ENCODE assay signal across 10 mouse cellular contexts in genomic region chr6:131385469-131385868, GRCm38 (mm10). TPM values are rescaled to one million over a fixed set of nuclear protein-coding genes. Genes with fewer than 3 reads are reported as not detected.
DNase-seq lines count a peak whose midpoint lies in the region; ATAC-seq and TF ChIP-seq lines count a peak whose summit lies in the region.
"Had no signal": no experiment of that assay in that cellular context is flagged by ENCODE, and none has a peak within 500 bp of the region (broad histone marks: within the 10 kb centered on the region; RNA-seq: fewer than 3 reads in every experiment).

No protein-coding gene starts in this region.

- TF ChIP-seq POLR2A in myocyte (IDR thresholded peaks at IDR 0.05; ENCODE audit: insufficient read length, low read depth) = no peak

- no peak overlapping the region for H3K27ac ChIP-seq in heart, embryonic 10.5 days
- H3K27ac ChIP-seq in limb, embryonic 13.5 days = no peak overlapping the region
- no peak overlapping the region for H3K27ac ChIP-seq in limb, embryonic 10.5 days
- H3K27ac ChIP-seq: forebrain, embryonic 12.5 days had no signal

- DNase-seq in heart, adult 11 months = peak; percentile 37
- no peak for DNase-seq in heart, embryonic 10.5 days (ENCODE audit: low spot score)
- DNase-seq in limb, embryonic 10.5 days (ENCODE audit: low spot score) = no peak
- DNase-seq in adipocyte (ENCODE audit: low spot score) = peak; percentile 32
- no peak for DNase-seq in adrenal gland, postnatal 25 days
- DNase-seq in cerebellum, postnatal 36 days = no peak
- DNase-seq: kidney, adult 11 months had no signal

- peaks cover 9% of the 10 kb centered on the region for H3K36me3 ChIP-seq in heart, embryonic 10.5 days
- H3K36me3 ChIP-seq in limb, embryonic 13.5 days = peaks cover under 1% of the 10 kb centered on the region; the same call in 1 of the 2 replicates
- H3K36me3 ChIP-seq in limb, embryonic 10.5 days = peaks cover 16% of the 10 kb centered on the region
- H3K36me3 ChIP-seq in myocyte (ENCODE audit: control insufficient read depth, insufficient read depth) = peaks cover 13% of the 10 kb centered on the region

- H3K9ac ChIP-seq in limb, embryonic 13.5 days = no peak overlapping the region
- H3K9ac ChIP-seq: forebrain, embryonic 12.5 days had no signal

- H3K27me3 ChIP-seq in heart, embryonic 10.5 days (ENCODE audit: insufficient read depth, poor library complexity, severe bottlenecking) = no peaks in the 10 kb centered on the region
- no peaks in the 10 kb centered on the region for H3K27me3 ChIP-seq in limb, embryonic 13.5 days
- peaks cover 7% of the 10 kb centered on the region; the same call in 1 of the 2 replicates for H3K27me3 ChIP-seq in limb, embryonic 10.5 days (ENCODE audit: low read depth, poor library complexity, severe bottlenecking)
- no peaks in the 10 kb centered on the region for H3K27me3 ChIP-seq in myocyte (ENCODE audit: control insufficient read depth, insufficient read depth, insufficient read length)

- 93% methylated on average over 1 of the region's 1 CpGs for WGBS in heart, embryonic 10.5 days
- WGBS in limb, embryonic 13.5 days = 92% methylated on average over 1 of the region's 1 CpGs
- 97% methylated on average over 1 of the region's 1 CpGs for WGBS in limb, embryonic 10.5 days

- no peak for ATAC-seq in limb, embryonic 13.5 days (ENCODE audit: low FRiP score, low read depth)

- peaks cover 80% of the 10 kb centered on the region for H3K79me2 ChIP-seq in myocyte (ENCODE audit: control insufficient read depth, insufficient read depth)

- H3K4me2 ChIP-seq in limb, embryonic 13.5 days (replicated peaks) = 0 out of 2 replicates have a peak overlapping the region, but pooled peaks have one; percentile 9
- H3K4me2 ChIP-seq in myocyte (ENCODE audit: low read depth) = peak overlapping the region; percentile 93

- peaks cover 34% of the 10 kb centered on the region for H3K4me1 ChIP-seq in heart, embryonic 10.5 days
- peaks cover 46% of the 10 kb centered on the region for H3K4me1 ChIP-seq in limb, embryonic 13.5 days
- H3K4me1 ChIP-seq in limb, embryonic 10.5 days = peaks cover 29% of the 10 kb centered on the region

- H3K4me3 ChIP-seq in heart, embryonic 10.5 days = no peak overlapping the region
- H3K4me3 ChIP-seq in limb, embryonic 13.5 days = no peak overlapping the region
- no peak overlapping the region for H3K4me3 ChIP-seq in limb, embryonic 10.5 days
- H3K4me3 ChIP-seq in myocyte = peak overlapping the region; percentile 92
- H3K4me3 ChIP-seq: forebrain, embryonic 12.5 days had no signal

- H3ac ChIP-seq in myocyte (ENCODE audit: control insufficient read depth, insufficient read length) = no peak overlapping the region

- no peaks in the 10 kb centered on the region for H3K9me3 ChIP-seq in heart, embryonic 10.5 days
- H3K9me3 ChIP-seq in limb, embryonic 13.5 days = no peaks in the 10 kb centered on the region
- H3K9me3 ChIP-seq in limb, embryonic 10.5 days (replicated peaks) = no peaks in the 10 kb centered on the region
- H3K9me3 ChIP-seq: forebrain, embryonic 12.5 days had no signal

TF ChIP-seq in myocyte, 11 proteins besides CTCF, POLR2A, EP300 and RAD21:
- no peak for TF ChIP-seq USF1 (IDR thresholded peaks at IDR 0.05; ENCODE audit: low read depth)
- no peak for TF ChIP-seq REST (IDR thresholded peaks at IDR 0.05; ENCODE audit: insufficient read depth, insufficient read length)
- no peak for TF ChIP-seq TCF12 (IDR thresholded peaks at IDR 0.05; ENCODE audit: insufficient read depth, poor library complexity, severe bottlenecking)
- no peak for TF ChIP-seq MYOG (IDR thresholded peaks at IDR 0.05; ENCODE audit: control insufficient read depth in 1 of 3, insufficient read depth in 1 of 3, insufficient read length in 2 of 3, low read depth in 2 of 3)
- no peak for TF ChIP-seq SRF (IDR thresholded peaks at IDR 0.05; ENCODE audit: control insufficient read depth, insufficient read length, low read depth)
- TF ChIP-seq POLR2AphosphoS2 (IDR thresholded peaks at IDR 0.05; ENCODE audit: insufficient read length, low read depth) = no peak
- no peak for TF ChIP-seq TCF3 (IDR thresholded peaks at IDR 0.05; ENCODE audit: insufficient read length, low read depth)
- no peak for TF ChIP-seq MYOD1 (IDR thresholded peaks at IDR 0.05; ENCODE audit: control insufficient read depth in 1 of 3, insufficient read length in 2 of 3, low read depth in 2 of 3)
- no peak for TF ChIP-seq CEBPB (IDR thresholded peaks at IDR 0.05; ENCODE audit: insufficient read depth, poor library complexity, severe bottlenecking)
- TF ChIP-seq MAX (IDR thresholded peaks at IDR 0.05; ENCODE audit: low read depth) = no peak
- no peak for TF ChIP-seq E2F4 (IDR thresholded peaks at IDR 0.05; ENCODE audit: insufficient read depth)

RNA-seq across cellular contexts. Expression of gene Ybx3, which starts 2.8 kb away (rescaled TPM):
- 37.6 and 48.9 TPM in 2 replicates for polyA plus RNA-seq in heart, embryonic 10.5 days (2016; fragmentation: Nextera tagmentation; extraction: Ambion mirVana)
- 41.0 and 43.5 TPM in 2 replicates for polyA plus RNA-seq in limb, embryonic 13.5 days (2015; fragmentation: Nextera tagmentation; extraction: Ambion mirVana)
- polyA plus RNA-seq in limb, embryonic 10.5 days (2016; fragmentation: Nextera tagmentation; extraction: Ambion mirVana) = 33.9 and 37.6 TPM in 2 replicates
- polyA plus RNA-seq in myocyte (2012; fragmentation: generic; extraction: Trizol) = 768 TPM
- 194 and 279 TPM in 2 replicates for total RNA-seq in adrenal gland, postnatal 25 days (2021)

RNA-seq across cellular contexts. Expression of gene Styk1, which starts 32.1 kb away (rescaled TPM):
- polyA plus RNA-seq in heart, embryonic 10.5 days (2016; fragmentation: Nextera tagmentation; extraction: Ambion mirVana) = 0.60 and 1.0 TPM in 2 replicates
- polyA plus RNA-seq in limb, embryonic 13.5 days (2015; fragmentation: Nextera tagmentation; extraction: Ambion mirVana) = 2.1 and 2.2 TPM in 2 replicates
- 0.79 and 1.9 TPM in 2 replicates for polyA plus RNA-seq in limb, embryonic 10.5 days (2016; fragmentation: Nextera tagmentation; extraction: Ambion mirVana)
- polyA plus RNA-seq in myocyte (2012; fragmentation: generic; extraction: Trizol) = 0.06 TPM
- total RNA-seq in adrenal gland, postnatal 25 days (2021) = 0.73 TPM in 1 of 2 replicates, not detected in the other

Comparison
In these comparisons a context has a peak if more than half of its experiments do, and no peak if none do; other contexts are left out.
1. DNase-seq: peak in heart, adult 11 months (single experiment) and adipocyte (single experiment); none in heart, embryonic 10.5 days (single experiment), limb, embryonic 10.5 days (single experiment), adrenal gland, postnatal 25 days (single experiment) and cerebellum, postnatal 36 days (0 of 2).
2. RNA of gene Ybx3, which starts 2.8 kb away (polyA plus RNA-seq): 768 TPM in myocyte (single experiment); 37.6 to 48.9 TPM in heart, embryonic 10.5 days, 41.0 to 43.5 TPM in limb, embryonic 13.5 days and 33.9 to 37.6 TPM in limb, embryonic 10.5 days; every median in the first group is over 10 times any median in the second.